Mouse (Mus musculus): ENCODE measurements at regions not wholly inside any gene's neighbourhood (a gene's known extent, or its start where the extent isn't known, plus 50 kb on each side); places are given as distances from the start of the nearest gene placed in this dataset.

DNA sequence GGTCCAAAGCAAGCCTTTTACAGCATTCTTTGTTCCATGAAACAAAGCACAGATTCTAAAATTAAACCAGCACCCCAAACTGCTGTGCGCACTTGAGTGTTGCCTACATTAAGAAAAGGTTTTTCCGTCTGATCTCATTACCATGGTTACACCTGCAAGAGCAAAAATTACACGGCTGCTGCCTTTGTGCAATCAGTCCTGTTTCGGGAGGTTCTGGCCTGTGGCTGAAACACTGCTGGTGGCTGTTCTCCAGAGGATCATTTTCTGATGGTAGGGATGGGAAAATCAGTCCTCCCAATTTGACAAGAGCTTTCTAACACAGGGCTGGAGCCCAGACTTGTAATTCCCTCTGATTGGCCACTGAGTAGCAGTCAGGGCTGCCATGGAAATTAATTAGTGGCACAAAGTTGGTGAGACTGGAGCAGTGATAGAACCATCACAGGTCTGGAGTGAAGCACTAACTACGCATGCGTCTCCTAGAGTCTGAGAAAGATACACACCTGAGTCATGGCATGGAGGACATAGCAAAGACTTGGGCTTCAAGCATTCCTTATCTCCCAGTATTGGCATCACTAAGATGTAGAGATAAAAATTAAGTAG, 114.8 kb upstream of the Fam49a start:
- DNase-seq, result no peak

DNA sequence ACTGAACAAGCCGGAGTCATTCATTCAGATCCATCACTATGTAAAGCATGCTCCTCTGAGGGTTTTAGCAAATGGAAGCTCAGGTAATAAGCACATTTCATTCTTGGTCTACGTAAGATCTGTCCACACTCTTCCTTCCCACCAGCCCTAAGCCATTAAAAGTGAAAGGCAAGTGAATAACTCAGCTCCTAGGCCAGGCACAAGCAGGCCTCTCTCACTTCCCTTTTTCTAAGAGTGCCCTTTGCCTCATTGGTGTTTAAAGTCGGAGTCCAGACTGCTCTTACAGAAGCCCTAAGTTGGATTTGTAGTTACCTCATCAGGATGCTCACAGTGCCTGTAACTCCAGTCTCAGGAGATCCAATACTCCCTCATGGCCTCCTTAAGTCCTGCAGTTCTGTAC, 114.1 kb upstream of the Fam49a start:
- DNase-seq, result no peak

DNA sequence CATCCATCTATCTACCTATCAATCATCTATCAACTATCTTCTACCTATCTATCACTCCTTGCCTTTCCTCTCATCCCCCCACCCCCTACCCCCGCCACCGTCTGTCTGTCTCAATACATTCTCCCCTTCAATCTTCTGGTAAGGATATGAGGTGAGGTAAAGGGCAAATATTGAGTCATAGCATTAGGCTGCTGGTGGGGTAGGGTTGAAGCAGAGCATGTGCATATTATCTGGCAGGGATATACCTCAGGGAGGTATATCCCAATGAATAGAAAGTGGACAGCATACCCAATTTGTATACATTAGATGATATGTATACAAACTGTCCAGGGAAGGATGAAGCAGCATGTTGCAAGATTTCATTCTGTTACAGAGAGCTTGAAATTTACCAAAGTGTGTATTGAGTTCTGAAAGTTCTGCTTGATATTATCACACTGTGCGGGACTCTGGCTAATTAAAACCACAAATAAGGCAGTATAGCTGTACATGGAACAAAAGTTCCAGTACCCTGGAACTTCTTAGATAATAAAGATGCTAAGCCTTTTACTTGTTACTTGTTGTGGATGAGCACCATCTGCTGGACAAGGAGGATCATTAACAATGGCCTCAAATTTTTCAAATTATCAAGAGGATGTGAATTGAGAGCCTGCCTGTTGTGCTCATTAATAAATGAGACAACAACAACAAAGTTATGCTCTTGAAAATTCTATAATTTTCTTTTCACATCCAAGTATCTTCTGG, 113.1 kb upstream of the Fam49a start:
- DNase-seq, result no peak

- DNase-seq, result no peak
These were observed 97.5 kb upstream of the Fam49a start for GRCm38 (mm10) chr12:12164411-12164810.

DNA sequence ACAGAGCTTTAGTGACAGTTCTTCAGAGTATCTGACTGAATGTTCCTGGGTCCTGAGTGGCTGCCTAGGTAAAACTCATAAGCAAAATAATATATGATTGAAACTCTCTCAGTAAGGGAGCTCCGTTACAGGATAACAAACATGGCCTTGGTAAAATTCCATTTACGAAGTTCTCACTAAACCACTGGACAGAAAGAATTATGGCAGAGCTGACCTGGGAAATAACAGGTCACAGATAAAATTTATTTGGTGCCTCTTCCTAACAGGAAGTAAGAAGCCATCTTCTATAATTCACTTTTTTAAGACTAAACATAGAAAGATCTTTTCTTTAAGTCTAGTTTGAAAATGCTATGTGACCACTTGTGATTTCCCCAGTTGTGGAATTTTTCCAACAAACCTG, 91.4 kb upstream of the Fam49a start:
- no peak for DNase-seq

DNA sequence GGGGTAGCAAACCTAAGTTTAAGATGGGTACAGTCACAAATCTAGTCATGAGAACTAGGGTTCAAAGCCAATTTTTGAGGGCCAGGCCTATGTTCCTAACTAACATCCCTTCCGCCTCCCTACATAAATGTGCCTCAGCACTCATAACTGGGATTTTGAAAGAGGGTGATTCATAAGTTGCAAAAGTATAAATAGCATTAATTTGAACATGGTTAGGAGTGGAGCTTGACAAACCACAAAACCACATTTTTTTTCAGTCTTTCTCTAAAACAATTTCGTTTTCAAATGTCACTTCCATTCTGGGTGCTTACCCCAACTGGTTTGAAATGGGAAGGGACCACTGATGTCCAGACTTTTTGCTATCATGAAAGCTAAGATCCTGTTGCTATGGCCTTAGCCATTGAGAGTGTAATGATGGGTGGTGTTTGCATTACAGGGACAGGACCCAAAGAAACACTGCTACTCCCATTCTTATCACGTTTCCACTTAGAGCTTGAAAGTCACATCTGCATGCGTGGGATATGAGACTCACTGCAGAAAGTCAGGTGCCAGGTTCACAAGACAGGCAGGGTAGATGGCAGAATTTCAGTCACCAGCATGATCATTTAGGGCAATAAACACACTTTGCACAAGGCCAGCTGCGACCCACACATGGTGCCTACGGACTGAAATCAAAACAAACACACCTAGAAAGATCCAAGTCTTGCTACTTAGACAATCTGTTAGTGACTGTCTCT, 89.7 kb upstream of the Fam49a start:
- DNase-seq, result no peak

DNA sequence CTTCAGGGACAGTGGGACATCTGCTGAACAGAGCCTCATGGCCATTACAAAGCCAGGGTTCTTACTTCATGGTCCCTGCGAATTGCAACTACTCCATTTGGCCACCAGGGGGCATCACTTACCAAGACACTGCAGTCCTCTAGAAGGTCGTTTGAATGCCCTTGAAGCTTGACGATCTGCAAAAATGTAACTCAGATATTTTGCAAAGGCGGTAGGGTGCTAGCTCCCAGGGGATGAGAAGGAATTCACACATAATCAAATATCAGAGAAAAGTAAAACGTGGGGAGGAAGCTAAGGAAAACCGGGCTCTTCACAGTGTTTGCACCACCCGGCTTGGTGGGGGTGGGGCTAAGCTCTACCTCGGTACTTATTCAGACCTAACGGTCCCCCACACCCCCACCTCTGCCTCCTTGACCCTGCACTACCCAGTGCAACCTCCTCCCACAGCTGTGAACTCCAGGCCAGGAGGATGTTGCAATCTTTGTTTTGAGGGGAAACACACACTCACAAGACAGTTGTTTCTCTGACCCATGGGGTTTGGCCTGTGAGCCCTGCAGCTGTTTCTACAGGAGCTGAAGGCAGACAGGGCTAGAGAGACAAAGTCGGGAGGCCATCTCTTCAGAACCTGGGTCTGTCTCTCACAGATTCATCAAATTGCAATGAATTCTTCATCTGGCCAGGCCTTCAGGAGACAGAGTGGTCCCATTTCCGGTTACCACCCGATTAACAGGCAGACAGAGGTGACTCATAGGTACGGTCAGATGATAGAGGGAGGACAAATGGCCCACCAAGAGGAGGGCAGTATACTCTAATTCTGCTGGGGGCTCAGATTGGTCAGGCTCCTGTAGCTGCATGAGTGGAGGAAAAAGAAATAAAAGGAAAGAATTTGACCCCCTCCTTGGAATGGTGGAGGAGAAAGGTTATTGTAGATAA, 85.3 kb upstream of the Fam49a start:
- peak; percentile 76 for DNase-seq

DNA sequence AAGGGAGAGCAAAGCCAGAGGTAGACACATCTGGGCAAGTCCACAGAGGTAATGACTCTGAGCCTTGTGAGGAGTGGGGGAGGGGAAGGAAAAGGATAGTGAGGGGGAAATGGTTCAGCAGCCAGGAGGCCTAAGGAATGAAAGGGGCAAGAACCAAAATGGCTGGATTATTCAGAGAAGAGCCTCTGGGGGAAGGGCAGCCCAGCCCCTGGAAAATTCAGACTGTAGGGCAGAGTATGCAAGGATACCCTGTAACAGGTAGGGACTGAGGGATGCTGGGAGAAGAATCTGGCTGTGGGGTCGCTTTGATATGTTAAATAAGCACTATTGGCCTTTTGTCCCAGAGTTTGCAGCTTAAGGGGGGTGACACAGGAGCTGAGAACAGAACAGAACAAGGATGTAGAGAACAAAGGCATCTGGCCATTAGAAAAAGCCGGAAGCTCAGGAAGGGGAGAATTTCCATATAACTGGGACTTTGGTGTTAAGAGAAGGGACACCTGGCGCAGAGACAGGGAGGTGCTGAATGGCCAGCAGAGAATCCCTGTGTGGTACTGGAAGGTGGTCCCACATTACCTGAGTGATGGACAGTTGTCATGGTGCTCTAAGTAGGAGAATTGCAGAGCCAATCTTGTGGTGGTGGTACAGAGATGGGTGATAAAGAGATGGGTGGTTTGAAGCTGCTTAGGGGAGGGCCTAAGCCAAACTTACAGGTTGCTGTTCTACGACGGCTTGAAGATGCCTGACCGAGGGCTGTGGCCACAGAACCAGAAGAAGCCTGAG, 84.5 kb upstream of the Fam49a start:
- no peak for DNase-seq

DNA sequence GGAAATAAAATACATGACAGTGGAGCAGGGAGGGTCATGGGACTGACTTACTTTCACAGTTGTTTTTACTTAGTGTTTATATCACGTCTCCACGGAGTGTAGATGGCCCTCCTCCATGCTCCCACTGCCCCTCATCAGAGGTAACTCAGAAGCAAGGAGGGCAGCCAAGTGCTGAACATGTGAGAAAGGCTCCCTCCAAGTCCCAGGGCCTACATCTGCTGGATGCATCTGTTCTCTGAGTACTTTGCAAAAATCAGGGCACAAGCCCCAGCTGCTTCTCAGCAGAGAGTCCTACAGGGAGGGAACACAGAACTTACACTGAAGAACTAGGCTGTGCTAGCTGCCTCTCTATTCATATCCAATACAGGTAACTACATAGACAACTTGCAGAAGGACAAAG, 83.5 kb upstream of the Fam49a start:
- DNase-seq, result no peak

GRCm38 (mm10) chr12:12179292-12179865, 82.6 kb upstream of the Fam49a start:
- DNase-seq, result no peak

GRCm38 (mm10) chr12:12180986-12181385, 81.0 kb upstream of the Fam49a start:
- DNase-seq, result no peak

GRCm38 (mm10) chr12:12181686-12182085, 80.3 kb upstream of the Fam49a start:
- no peak for DNase-seq

- no peak for DNase-seq
These were observed 75.6 kb upstream of the Fam49a start for GRCm38 (mm10) chr12:12186353-12186752.

- no peak for DNase-seq
These were observed 66.9 kb upstream of the Fam49a start for GRCm38 (mm10) chr12:12195066-12195465.

GRCm38 (mm10) chr12:12196627-12197026, 65.3 kb upstream of the Fam49a start:
- DNase-seq, result no peak

GRCm38 (mm10) chr12:12208216-12208615, 53.7 kb upstream of the Fam49a start:
- no peak for DNase-seq

Measured in thymus, postnatal 4 days (tissue).